Mouse (Mus musculus) gastrocnemius, adult 2 months (tissue): ENCODE measurements around the gene Nob1. TPM values are rescaled to one million over a fixed set of nuclear protein-coding genes. Genes with fewer than 3 reads are reported as not detected.

Source experiments
- DNase-seq: peaks from one replicate; pipeline ENCODE4 v3.0.0; 2022
- H3K27ac ChIP-seq: fragments of 200-600 bp; 2 replicates; pipeline ENCODE4 v1.8.1; 2022; ENCODE audit warnings: mild to moderate bottlenecking
- H3K4me3 ChIP-seq: fragments of 200-600 bp; 2 replicates; pipeline ENCODE4 v1.8.1; 2022; ENCODE audit warnings: mild to moderate bottlenecking, moderate library complexity
- CTCF ChIP-seq: fragments of 200-600 bp; IDR thresholded peaks from 2 replicates; pipeline ENCODE4 v1.8.1; 2022; ENCODE audit warnings: antibody characterized with exemption, mild to moderate bottlenecking, moderate library complexity
- intact Hi-C: fragments of 180-260 bp; cut with DNase I; formaldehyde crosslinking; loops from one replicate; pipeline ENCODE4 v1.15.1; 2025
- total RNA-seq, 2 experiments: library from RNA; stranded (reverse); gene quantifications; 2 replicates each; pipeline ENCODE4 v1.2.3; 2021

Gene Nob1
- total RNA-seq, 2 experiments from 2014 or later: 25.5 to 26.1 TPM

GRCm38 (mm10) chr8:107451414-107452066, 26.7 kb upstream of the Nob1 start:
- TF ChIP-seq CTCF: no peak
- Histone ChIP-seq H3K4me3 (no peak overlapping the region), H3K27ac (no peak overlapping the region)
- intact Hi-C loops: no loop called here
- DNase-seq: no peak

- intact Hi-C loops: no loop called here
- DNase-seq: no peak
- H3K4me3 ChIP-seq: no peak overlapping the region
- TF ChIP-seq CTCF: no peak
- peak overlapping the region; percentile 35; the same call in 1 of the 2 replicates for H3K27ac ChIP-seq
Observed at GRCm38 (mm10) chr8:107449655-107450054, 24.8 kb upstream of the Nob1 start.

DNA sequence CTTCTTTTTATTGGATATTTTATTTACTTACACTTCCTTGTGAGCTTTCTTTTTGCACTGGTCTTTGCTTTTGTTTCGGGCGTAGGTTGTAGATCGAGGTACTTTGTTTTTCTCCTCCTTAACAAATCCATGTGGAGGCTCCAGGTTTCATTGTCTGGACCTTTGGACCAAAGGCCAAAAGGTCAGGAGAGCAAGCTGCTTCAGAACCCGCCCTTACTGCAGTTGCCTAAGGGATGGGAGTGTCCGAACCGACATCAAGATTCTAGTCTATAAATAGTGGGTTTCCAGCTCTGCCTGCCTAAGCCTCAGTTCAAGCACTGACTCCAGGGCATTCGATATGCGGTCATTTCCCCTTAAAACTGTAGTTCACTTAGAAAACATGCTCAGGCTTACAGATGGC, 24.3 kb upstream of the Nob1 start:
- intact Hi-C loops: no loop called here
- Histone ChIP-seq H3K27ac (peak overlapping the region; percentile 35; the same call in 1 of the 2 replicates), H3K4me3 (no peak overlapping the region)
- no peak for DNase-seq
- TF ChIP-seq CTCF: no peak

DNA sequence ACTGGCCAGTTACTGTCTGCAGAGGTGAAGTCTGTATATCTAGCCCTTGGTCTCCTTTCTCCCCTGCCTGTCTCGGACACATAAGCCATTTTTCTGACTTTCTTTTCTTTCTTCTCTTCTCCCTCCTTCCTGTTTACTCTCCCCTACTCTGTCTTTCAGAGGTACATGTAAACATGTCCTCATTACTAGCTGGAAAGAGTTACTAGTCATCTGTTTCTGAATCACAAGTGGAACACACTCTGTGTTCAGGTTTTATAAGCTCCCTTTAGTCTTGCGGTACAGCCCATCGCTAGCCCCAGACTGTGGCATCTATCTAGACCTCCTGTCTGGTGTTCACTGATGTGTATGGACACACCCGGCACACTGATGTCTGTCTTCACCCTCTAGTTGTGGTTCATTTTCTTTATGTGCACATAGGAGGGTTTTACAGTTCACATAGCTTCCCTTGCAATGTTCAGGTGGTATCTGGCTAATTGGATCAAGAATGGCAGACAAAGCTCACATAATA, 23.6 kb upstream of the Nob1 start:
- H3K4me3 ChIP-seq: no peak overlapping the region
- no peak for TF ChIP-seq CTCF
- H3K27ac ChIP-seq: peak overlapping the region; percentile 38; the same call in 1 of the 2 replicates
- intact Hi-C loops: no loop called here
- DNase-seq: no peak

DNA sequence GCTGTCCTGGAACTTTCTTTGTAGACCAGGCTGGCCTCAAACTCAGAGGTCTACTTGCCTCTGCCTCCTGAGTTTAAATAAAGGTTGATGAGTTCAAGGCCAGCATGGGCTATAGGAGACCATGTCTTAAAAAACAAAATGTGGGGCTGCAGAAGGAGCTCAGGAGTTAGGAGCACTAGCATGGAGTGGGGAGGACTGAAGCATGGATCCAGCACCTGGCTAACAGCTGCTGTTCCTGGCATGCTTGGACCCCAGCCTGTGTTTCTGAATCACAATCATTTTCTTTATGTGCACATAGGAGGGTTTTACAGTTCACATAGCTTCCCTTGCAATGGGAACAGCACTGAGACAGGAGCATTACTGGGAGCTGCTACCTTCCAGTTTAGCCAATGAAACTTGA, 22.9 kb upstream of the Nob1 start:
- Histone ChIP-seq H3K27ac (no peak overlapping the region), H3K4me3 (no peak overlapping the region)
- TF ChIP-seq CTCF: no peak
- no peak for DNase-seq
- intact Hi-C loops: no loop called here

GRCm38 (mm10) chr8:107444626-107445025, 19.8 kb upstream of the Nob1 start:
- intact Hi-C loops: no loop called here
- H3K4me3 ChIP-seq: no peak overlapping the region
- no peak for TF ChIP-seq CTCF
- peak overlapping the region; percentile 24; the same call in 1 of the 2 replicates for H3K27ac ChIP-seq
- DNase-seq: no peak

GRCm38 (mm10) chr8:107439880-107440625, 15.2 kb upstream of the Nob1 start:
- Histone ChIP-seq H3K4me3 (no peak overlapping the region), H3K27ac (no peak overlapping the region)
- no peak for TF ChIP-seq CTCF
- intact Hi-C loops: no loop called here
- DNase-seq: no peak

GRCm38 (mm10) chr8:107437711-107438110, 12.9 kb upstream of the Nob1 start:
- intact Hi-C loops: no loop called here
- no peak overlapping the region; the same call in 1 of the 2 replicates for H3K27ac ChIP-seq
- no peak for TF ChIP-seq CTCF
- H3K4me3 ChIP-seq: no peak overlapping the region
- DNase-seq: no peak

- H3K27ac ChIP-seq: peak overlapping the region; percentile 91
- DNase-seq: no peak
- H3K4me3 ChIP-seq: peak overlapping the region; percentile 92
- TF ChIP-seq CTCF: no peak
- intact Hi-C loops: no loop called here
Observed at GRCm38 (mm10) chr8:107436841-107437421, 12.1 kb upstream of the Nob1 start.

DNA sequence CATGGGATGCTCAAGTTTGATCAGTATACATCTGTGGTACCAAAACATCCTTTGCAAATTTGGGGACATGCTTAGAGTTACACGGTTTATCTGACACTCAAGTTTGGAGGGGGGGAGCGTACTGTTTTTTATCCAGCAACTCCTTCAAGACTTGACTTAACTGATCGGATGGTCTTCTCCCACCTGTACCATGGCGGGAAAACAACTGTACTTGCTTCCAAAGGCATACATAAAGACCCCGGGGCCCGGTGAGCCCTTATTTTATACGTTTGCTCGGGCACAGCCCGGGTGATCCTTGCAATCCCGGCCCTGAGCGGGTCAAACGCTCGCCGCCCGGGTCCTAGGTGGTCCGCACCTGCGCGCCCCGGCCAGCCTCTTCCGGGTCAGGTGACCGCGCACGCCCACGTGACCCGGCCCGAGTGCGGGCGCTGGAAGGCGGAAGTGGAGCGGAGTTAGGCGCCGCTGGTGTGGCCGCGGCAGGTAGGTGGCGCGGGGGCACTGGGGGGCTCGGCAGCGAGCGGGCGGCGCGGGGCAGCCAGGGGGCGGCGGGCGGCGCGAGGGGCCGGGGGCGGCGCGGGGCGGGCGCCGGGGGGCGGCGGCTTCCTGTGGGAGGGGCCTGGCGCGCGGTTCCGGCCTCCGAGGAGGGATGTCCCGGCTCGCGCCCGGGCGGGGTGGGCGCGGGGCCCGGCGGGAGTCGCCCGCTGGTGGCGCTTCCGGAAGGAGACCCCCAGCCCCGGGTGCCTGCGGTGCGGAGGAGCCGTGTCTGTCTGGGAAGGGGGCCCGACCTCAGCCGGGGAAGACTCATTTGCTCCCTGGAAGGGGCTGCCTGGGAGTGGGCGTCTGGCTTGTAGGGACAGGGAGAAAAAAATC, 11.3 kb upstream of the Nob1 start, which contains the start of gene Wwp2:
TSS of gene Wwp2 (plus strand) at position 404 of the 870 bp plus-strand sequence.
- no peak for TF ChIP-seq CTCF
- Histone ChIP-seq H3K4me3 (peak within 1 kb of the TSS; percentile 92), H3K27ac (peak within 1 kb of the TSS; percentile 91)
- intact Hi-C loops: no loop called here
- DNase-seq: peak; percentile 87

GRCm38 (mm10) chr8:107435421-107435961, 10.6 kb upstream of the Nob1 start:
- TF ChIP-seq CTCF: no peak
- Histone ChIP-seq H3K4me3 (peak overlapping the region; percentile 92), H3K27ac (peak overlapping the region; percentile 91; the same call in 1 of the 2 replicates)
- intact Hi-C loops: no loop called here
- no peak for DNase-seq

GRCm38 (mm10) chr8:107430821-107431220, 6.0 kb upstream of the Nob1 start:
- Histone ChIP-seq H3K4me3 (no peak overlapping the region), H3K27ac (no peak overlapping the region)
- TF ChIP-seq CTCF: no peak
- intact Hi-C loops: no loop called here
- no peak for DNase-seq
